Comparison of ENCODE assay signal across 9 mouse cellular contexts in genomic region chr8:57569400-57569795, GRCm38 (mm10). TPM values are rescaled to one million over a fixed set of nuclear protein-coding genes. Genes with fewer than 3 reads are reported as not detected.
DNase-seq lines count a peak whose midpoint lies in the region; ATAC-seq lines count a peak whose summit lies in the region.
"Had no signal": no experiment of that assay in that cellular context is flagged by ENCODE, and none has a peak within 500 bp of the region (broad histone marks: within the 10 kb centered on the region; RNA-seq: fewer than 3 reads in every experiment).

No protein-coding gene starts in this region.

- no peak overlapping the region for H3K4me3 ChIP-seq in kidney, embryonic 14.5 days (ENCODE audit: low read length)
- H3K4me3 ChIP-seq in forebrain, embryonic 16.5 days (replicated peaks; ENCODE audit: low read length): no peak overlapping the region
- no peak overlapping the region for H3K4me3 ChIP-seq in midbrain, embryonic 14.5 days (replicated peaks; ENCODE audit: low read depth, low read length)
- H3K4me3 ChIP-seq: liver, embryonic 15.5 days had no signal

- no peak for DNase-seq in kidney, adult 11 months
- peak; percentile 70 to 78 for DNase-seq in cerebellum, adult 18-20 months
- peak; percentile 46 for DNase-seq in midbrain, embryonic 14.5 days
- no peak for DNase-seq in MN1 (ENCODE audit: low spot score)
- no peak for DNase-seq in lung, postnatal 36 days
- DNase-seq in testis, postnatal 14 days (ENCODE audit: low spot score): no peak

- no peaks in the 10 kb centered on the region for H3K27me3 ChIP-seq in kidney, embryonic 14.5 days (ENCODE audit: control insufficient read depth, insufficient read depth, low read length)
- H3K27me3 ChIP-seq in forebrain, embryonic 16.5 days (replicated peaks; ENCODE audit: control insufficient read depth, insufficient read depth, low read length): no peaks in the 10 kb centered on the region
- no peaks in the 10 kb centered on the region for H3K27me3 ChIP-seq in midbrain, embryonic 14.5 days (ENCODE audit: control insufficient read depth, insufficient read depth, low read length)
- H3K27me3 ChIP-seq: liver, embryonic 15.5 days had no signal

- H3K4me2 ChIP-seq in kidney, embryonic 14.5 days (replicated peaks; ENCODE audit: low read depth, low read length): no peak overlapping the region
- H3K4me2 ChIP-seq in forebrain, embryonic 16.5 days (ENCODE audit: low read length): no peak overlapping the region
- H3K4me2 ChIP-seq in midbrain, embryonic 14.5 days (ENCODE audit: low read length): no peak overlapping the region
- H3K4me2 ChIP-seq: liver, embryonic 15.5 days had no signal

- H3K4me1 ChIP-seq in kidney, embryonic 14.5 days (ENCODE audit: control insufficient read depth, insufficient read depth, low read length): no peaks in the 10 kb centered on the region
- H3K4me1 ChIP-seq in forebrain, embryonic 16.5 days (replicated peaks; ENCODE audit: control insufficient read depth, insufficient read depth, low read length): 0 out of 2 replicates have a peak, but pooled peaks cover 2% of the 10 kb centered on the region
- H3K4me1 ChIP-seq in midbrain, embryonic 14.5 days (ENCODE audit: control insufficient read depth, insufficient read depth, low read length): no peaks in the 10 kb centered on the region

- no peaks in the 10 kb centered on the region for H3K36me3 ChIP-seq in kidney, embryonic 14.5 days (ENCODE audit: control insufficient read depth, insufficient read depth, low read length)
- H3K36me3 ChIP-seq in forebrain, embryonic 16.5 days (ENCODE audit: control insufficient read depth, insufficient read depth): no peaks in the 10 kb centered on the region
- H3K36me3 ChIP-seq in midbrain, embryonic 14.5 days (ENCODE audit: control insufficient read depth, insufficient read depth, low read length): no peaks in the 10 kb centered on the region
- H3K36me3 ChIP-seq: liver, embryonic 15.5 days had no signal

- no peak overlapping the region for H3K9ac ChIP-seq in kidney, embryonic 14.5 days (ENCODE audit: low read depth, low read length)
- H3K9ac ChIP-seq in forebrain, embryonic 16.5 days (replicated peaks; ENCODE audit: low read depth, low read length): no peak overlapping the region
- H3K9ac ChIP-seq in midbrain, embryonic 14.5 days (replicated peaks; ENCODE audit: low read length): no peak overlapping the region
- H3K9ac ChIP-seq: liver, embryonic 15.5 days had no signal

- ATAC-seq in kidney, embryonic 14.5 days (ENCODE audit: low FRiP score, low TSS enrichment): peak; percentile 59; the same call in 1 of the 2 replicates
- peak; percentile 61 for ATAC-seq in forebrain, embryonic 16.5 days
- ATAC-seq in midbrain, embryonic 14.5 days (ENCODE audit: low FRiP score, low TSS enrichment): no peak

- 33% methylated on average over 11 of the region's 11 CpGs for WGBS in kidney, embryonic 14.5 days
- 44% methylated on average over 11 of the region's 11 CpGs for WGBS in forebrain, embryonic 16.5 days
- WGBS in midbrain, embryonic 14.5 days: 60% methylated on average over 11 of the region's 11 CpGs

- H3K9me3 ChIP-seq in kidney, embryonic 14.5 days (ENCODE audit: control insufficient read depth, low read length): no peaks in the 10 kb centered on the region
- H3K9me3 ChIP-seq in forebrain, embryonic 16.5 days (ENCODE audit: control insufficient read depth, low read length): no peaks in the 10 kb centered on the region
- H3K9me3 ChIP-seq in midbrain, embryonic 14.5 days (ENCODE audit: control insufficient read depth, low read length): no peaks in the 10 kb centered on the region
- H3K9me3 ChIP-seq: liver, embryonic 15.5 days had no signal

- H3K27ac ChIP-seq in kidney, embryonic 14.5 days (ENCODE audit: low read depth, low read length): no peak overlapping the region
- H3K27ac ChIP-seq in forebrain, embryonic 16.5 days (ENCODE audit: low read length): no peak overlapping the region
- no peak overlapping the region for H3K27ac ChIP-seq in midbrain, embryonic 14.5 days (replicated peaks; ENCODE audit: low read depth, low read length)
- H3K27ac ChIP-seq: liver, embryonic 15.5 days had no signal

RNA-seq across cellular contexts. Expression of gene Hmgb2, which starts 57.7 kb away (rescaled TPM):
- polyA plus RNA-seq in kidney, embryonic 14.5 days (2014; fragmentation: Nextera tagmentation; extraction: Ambion mirVana): 497 and 807 TPM in 2 replicates
- 168 and 177 TPM in 2 replicates for polyA plus RNA-seq in forebrain, embryonic 16.5 days (2015; fragmentation: Nextera tagmentation; extraction: Ambion mirVana)
- 61.6 and 103 TPM in 2 replicates for polyA plus RNA-seq in midbrain, embryonic 14.5 days (2014; fragmentation: Nextera tagmentation; extraction: Ambion mirVana)

Comparison
In these comparisons a context has a peak if more than half of its experiments do, and no peak if none do; other contexts are left out.
1. DNase-seq: peak in cerebellum, adult 18-20 months (2 of 2) and midbrain, embryonic 14.5 days (single experiment); none in kidney, adult 11 months (single experiment), MN1 (single experiment), lung, postnatal 36 days (single experiment) and testis, postnatal 14 days (single experiment).